Mouse (Mus musculus) T-helper 17 cell (primary cell): ENCODE data around the gene Prss50.

Source experiments
- in situ Hi-C, 2 experiments: fragments of 300-600 bp; cut with MboI, MseI; formaldehyde crosslinking; loops; 1 replicate in 1 of 2; 2 replicates in 1 of 2; pipeline ENCODE4 v1.15.1; 2025; ENCODE audit warnings: high pct_unique_total_duplicates in 2 of 2

The Prss50 gene

GRCm38 (mm10) chr9:110901204-110901603 lies 43.4 kb downstream of the Prss50 start:
- in situ Hi-C loops = loop anchor here in 1 of 2 experiments (25.0 kb wide), 1 partner anchor 1839 kb away; the partner anchor contains the start of genes Atrip and Trex1

- in situ Hi-C loops = loop anchor here in 1 of 2 experiments (25.0 kb wide), 1 partner anchor 1840 kb away; the partner anchor contains the start of genes Atrip and Trex1
Measured at GRCm38 (mm10) chr9:110902271-110902670, 44.5 kb downstream of the Prss50 start.

- in situ Hi-C loops = loop anchor here in 1 of 2 experiments (25.0 kb wide), 1 partner anchor 1845 kb away; the partner anchor contains the start of genes Atrip and Trex1
Measured at GRCm38 (mm10) chr9:110907201-110907837, 49.6 kb downstream of the Prss50 start.

GRCm38 (mm10) chr9:110907838-110908630 lies 50.3 kb downstream of the Prss50 start:
- in situ Hi-C loops = loop anchor here in 1 of 2 experiments (25.0 kb wide), 1 partner anchor 1846 kb away; the partner anchor contains the start of genes Atrip and Trex1

DNA sequence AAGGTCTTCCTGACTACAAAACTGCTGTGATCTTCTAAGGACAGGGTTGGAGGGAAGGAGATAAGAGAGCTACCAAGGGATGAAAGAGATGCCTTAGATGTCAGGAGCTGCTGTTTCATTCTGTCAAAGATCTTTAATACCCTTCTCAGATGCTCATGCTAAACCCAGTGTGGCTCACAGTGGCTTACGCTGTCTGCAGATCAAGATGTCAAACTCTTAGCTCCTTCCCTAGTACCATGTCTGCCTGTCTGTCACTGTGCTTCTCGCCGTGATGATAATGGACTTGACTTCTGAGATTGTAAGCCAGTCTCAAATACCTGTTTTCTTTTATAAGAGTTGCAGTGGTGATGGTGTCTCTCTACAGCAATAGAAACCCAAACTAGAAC lies 50.9 kb downstream of the Prss50 start:
- in situ Hi-C loops = loop anchor here in 1 of 2 experiments (25.0 kb wide), 1 partner anchor 1846 kb away; the partner anchor contains the start of genes Atrip and Trex1

- in situ Hi-C loops = loop anchor here in 1 of 2 experiments (25.0 kb wide), 1 partner anchor 1847 kb away; the partner anchor contains the start of genes Atrip and Trex1
Measured at GRCm38 (mm10) chr9:110909371-110909967, 51.7 kb downstream of the Prss50 start.
